Mouse (Mus musculus) heart, postnatal 36 days (tissue): ENCODE measurements at regions not wholly inside any gene's neighbourhood (a gene's known extent, or its start where the extent isn't known, plus 50 kb on each side); places are given as distances from the start of the nearest gene placed in this dataset.
A peak's percentile ranks its signal among the peaks of the same experiment; 100 is the strongest.

Experiments
- DNase-seq, 2 experiments: peaks; one replicate each; pipeline ENCODE4 v3.0.0; 2021 to 2022
- intact Hi-C: fragments of 180-260 bp; cut with DNase I; formaldehyde crosslinking; loops from one replicate; pipeline ENCODE4 v1.15.1; 2025

- intact Hi-C loops, result loop anchor here (1.0 to 5.0 kb wide), 5 partner anchors 258 to 715 kb away; no protein-coding TSS in a partner anchor
- no peak for DNase-seq
Observed at GRCm38 (mm10) chr4:9095646-9096045, 856.8 kb upstream of the Car8 start.

DNA sequence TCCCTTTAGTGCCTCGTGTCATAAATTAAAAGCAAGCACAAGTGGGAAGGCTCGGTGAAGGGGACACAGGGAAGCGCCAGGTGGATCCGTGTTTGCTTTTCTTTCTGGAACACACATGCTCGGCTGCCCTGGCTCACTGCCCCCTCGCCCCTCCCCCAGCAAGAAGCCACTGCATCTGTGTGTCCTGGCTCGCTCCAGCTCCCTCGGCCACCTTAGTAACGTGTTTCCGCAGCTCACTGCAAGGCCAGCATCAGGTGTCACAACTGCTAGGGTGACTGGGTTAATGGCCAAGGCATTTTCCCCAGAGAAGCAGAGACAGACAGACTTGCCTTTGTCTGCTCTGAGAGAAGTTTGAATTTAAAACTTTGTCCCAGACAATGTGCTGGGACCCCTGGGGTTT, 855.7 kb upstream of the Car8 start:
- intact Hi-C loops, result no loop called here
- DNase-seq, result no peak

- intact Hi-C loops, result no loop called here
- DNase-seq, result no peak
Observed at GRCm38 (mm10) chr4:9094076-9094475, 855.2 kb upstream of the Car8 start.

DNA sequence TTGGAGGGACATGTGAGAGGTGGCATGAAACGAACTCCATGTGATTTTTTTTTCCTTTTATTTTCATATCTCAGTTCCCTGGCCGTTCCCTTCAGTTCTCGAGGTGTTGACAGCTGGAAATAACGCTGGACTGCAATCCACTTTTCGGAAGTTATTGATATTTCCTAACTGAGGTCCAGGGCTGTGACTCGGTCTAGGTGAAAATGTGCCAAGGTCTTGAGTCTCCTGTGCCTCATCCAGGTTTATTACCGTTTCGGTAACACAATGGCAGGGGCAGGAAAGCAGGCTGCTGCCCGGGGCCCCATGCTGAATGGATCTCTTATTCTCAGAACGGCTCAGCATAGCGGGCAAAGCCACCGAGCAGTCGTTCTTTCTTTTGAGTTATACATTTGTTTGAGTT, 844.7 kb upstream of the Car8 start:
- peak in 1 of 2 experiments; percentile 28 for DNase-seq
- intact Hi-C loops, result no loop called here

DNA sequence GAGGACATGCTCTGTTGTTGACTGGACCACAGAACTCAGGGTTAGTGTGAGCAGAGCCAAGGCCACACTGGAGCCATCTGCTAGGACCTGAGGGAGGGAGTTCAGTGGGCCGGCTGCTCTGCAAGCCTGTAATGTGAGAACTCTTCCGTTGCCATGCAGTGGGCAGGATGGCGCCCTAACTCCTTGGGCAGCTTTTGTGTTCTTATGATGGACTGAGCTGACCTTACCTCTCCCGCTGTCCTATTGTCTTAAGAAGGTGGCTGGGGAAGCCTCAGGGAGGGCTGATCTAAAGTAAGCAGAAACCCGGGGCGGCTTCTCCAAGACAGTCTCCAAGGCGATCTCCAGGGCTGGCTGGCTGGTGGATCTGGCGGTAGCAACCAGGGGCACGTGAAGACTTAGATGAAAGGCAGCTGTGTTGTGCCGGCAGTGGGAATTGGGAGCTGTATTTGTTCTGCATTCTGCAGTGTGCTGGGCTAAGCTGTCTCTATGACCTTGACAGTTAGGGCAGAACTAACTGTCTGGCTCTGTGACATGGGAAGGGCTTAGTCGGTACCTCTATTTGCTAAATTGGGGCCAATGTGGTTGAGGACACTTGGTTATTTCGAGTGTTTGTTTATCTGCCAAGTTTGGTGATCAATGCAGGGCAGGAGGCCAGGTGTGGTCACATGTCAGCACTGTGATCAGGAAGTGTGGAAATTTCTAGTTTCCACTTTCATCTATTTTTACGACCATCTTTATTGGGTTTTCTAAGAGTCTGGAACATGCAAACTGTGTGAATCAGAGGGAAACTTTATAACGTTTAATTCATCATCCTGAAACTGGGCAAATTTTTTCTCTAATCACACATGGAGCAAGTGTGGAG, 843.1 kb upstream of the Car8 start:
- intact Hi-C loops, result no loop called here

GRCm38 (mm10) chr4:9080821-9081493, 842.1 kb upstream of the Car8 start:
- peak in 1 of 2 experiments; percentile 26 for DNase-seq
- intact Hi-C loops, result no loop called here

More for the DNA sequence above, 843.1 kb upstream of the Car8 start:
- DNase-seq, result peak; percentile 23 to 32

DNA sequence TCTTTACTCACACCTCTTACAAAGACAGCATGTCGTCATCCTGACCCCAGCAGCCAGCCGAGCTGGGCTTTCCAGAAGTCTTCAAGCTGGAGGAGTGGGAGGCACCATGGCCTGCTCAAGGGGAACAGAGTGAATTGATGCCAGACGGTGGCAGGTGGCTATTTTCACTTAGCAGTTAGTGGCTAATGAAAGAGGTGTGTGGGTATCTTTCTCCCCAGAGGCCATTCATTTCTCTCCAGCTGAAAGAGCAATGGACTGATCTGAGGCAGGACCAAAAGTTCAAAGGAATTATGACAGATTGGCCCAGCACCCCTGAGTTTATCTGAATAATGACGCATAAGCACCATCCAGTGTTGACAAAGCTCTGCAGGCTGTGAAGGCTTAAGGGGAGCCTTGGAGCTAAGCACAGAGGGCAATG, 841.0 kb upstream of the Car8 start:
- DNase-seq, result no peak
- intact Hi-C loops, result no loop called here

- intact Hi-C loops, result no loop called here
- DNase-seq, result no peak
Observed at GRCm38 (mm10) chr4:9074447-9074846, 835.6 kb upstream of the Car8 start.

GRCm38 (mm10) chr4:9073736-9074428, 835.0 kb upstream of the Car8 start:
- DNase-seq, result no peak
- intact Hi-C loops, result no loop called here

- no peak for DNase-seq
- intact Hi-C loops, result no loop called here
Observed at GRCm38 (mm10) chr4:9072321-9072720, 833.5 kb upstream of the Car8 start.

DNA sequence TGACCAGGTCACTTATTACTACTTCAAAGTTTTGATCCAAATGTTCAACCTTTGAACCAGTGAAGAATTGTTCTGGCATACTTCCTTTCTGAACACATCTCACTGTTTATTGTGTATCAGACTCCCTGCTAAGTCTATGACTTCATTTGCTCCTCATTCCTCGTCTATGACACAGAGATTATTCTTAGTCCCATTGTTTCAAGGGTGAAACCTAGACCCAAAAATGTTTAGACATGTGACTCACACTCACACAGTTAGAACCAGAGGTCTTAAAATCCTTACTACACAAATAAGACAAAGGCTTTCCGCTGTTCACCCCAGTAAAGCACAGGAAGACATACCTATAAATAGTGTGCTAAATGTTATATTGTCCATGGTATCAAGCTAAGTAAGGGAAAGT, 829.0 kb upstream of the Car8 start:
- no peak for DNase-seq
- intact Hi-C loops, result no loop called here

GRCm38 (mm10) chr4:9065981-9066815, 827.4 kb upstream of the Car8 start:
- DNase-seq, result no peak
- intact Hi-C loops, result no loop called here

DNA sequence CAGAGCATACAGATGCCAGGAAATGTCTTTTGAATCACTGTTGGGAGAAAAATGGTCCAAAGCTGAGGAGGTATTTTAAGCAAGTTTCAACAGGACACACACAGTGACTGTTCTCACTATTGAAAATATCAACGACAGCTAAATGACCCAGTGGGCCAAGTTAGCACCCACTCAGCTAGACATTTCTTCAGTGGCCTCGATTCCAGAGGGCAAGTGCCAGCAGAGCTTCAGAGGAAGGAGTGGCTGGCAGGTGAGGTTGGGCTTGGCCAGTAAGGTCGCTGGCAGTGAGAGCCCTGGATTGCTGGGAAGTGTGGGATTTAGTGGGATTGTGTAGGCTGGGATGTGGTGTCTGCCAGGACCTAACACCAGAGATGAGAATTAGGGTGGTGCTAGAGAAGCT, 823.1 kb upstream of the Car8 start:
- DNase-seq, result no peak
- intact Hi-C loops, result no loop called here

- intact Hi-C loops, result no loop called here
- DNase-seq, result no peak
Observed at GRCm38 (mm10) chr4:9060221-9060620, 821.4 kb upstream of the Car8 start.

GRCm38 (mm10) chr4:9057676-9058075, 818.8 kb upstream of the Car8 start:
- intact Hi-C loops, result no loop called here
- peak in 1 of 2 experiments; percentile 47 for DNase-seq

DNA sequence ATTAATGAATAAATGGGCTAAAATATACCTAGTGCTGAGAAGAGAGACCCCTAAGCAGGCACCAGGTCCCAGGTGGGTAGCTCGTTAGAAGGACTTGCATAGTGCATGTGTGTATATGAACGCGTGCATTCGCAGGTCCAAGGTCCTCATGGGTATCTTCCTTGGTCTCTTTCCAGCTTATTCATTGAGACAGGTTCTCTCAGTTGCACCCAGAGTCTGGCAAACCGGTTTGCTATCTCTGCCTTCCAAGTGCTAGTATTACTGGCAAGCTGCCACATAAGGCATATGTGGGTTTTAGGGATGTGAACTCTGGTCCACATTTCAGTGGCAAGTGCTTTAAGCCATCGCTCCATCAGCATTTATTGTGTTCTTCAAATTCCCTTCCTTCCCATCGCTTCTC, 818.3 kb upstream of the Car8 start:
- intact Hi-C loops, result no loop called here
- DNase-seq, result no peak

GRCm38 (mm10) chr4:9055876-9056275, 817.0 kb upstream of the Car8 start:
- intact Hi-C loops, result no loop called here
- no peak for DNase-seq

GRCm38 (mm10) chr4:9055266-9055820, 816.5 kb upstream of the Car8 start:
- DNase-seq, result no peak
- intact Hi-C loops, result no loop called here

DNA sequence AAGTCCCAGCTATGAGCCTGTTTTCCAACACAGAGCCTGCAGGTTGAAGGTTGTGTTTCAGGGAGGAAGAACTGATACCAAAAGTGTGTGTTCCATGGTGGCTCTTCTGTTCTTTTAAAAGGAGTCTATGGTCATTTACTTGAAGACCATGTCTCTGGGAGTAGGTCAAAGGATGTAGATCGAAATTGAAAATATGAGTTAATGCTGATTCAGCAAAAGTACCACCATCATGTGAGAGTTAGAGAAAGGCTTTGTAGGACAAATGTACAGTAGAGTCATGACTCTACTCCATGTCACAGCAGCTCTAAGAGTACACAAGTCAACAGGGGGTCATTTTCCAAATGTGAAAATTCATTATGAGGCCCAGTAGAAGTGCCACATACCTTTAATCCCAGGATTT, 810.0 kb upstream of the Car8 start:
- intact Hi-C loops, result no loop called here
- no peak for DNase-seq

DNA sequence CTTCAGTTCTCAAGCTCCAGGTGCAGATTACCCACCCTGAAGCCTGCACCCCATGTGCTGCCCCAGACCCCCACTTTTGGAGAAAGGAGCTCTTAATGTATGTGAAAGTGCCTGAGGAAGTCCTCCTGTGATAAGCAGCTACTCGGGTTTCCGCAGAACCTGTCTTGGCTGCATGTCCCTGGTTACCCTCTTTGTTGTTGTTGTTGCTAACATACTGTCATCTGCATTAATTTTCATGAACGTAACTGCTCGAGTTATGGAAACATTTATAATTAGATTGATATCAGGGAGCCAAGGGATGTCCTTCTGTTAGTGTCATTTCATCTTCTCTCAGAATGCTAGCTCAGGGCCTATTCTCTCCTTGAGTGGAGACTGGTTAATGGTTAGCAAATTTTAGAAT, 808.3 kb upstream of the Car8 start:
- no peak for DNase-seq
- intact Hi-C loops, result no loop called here
